Mouse (Mus musculus) forebrain, embryonic 16.5 days (tissue): Measurements from ENCODE around the gene Gm47283. TPM values are rescaled to one million over a fixed set of nuclear protein-coding genes. Genes with fewer than 3 reads are reported as not detected.
"Not testable (repeated sequence)": the region's sequence is repeated elsewhere in the genome, so short reads cannot be mapped to it uniquely, and the experiment has no call there.

Experiments
- ATAC-seq: fragments of 200-750 bp; cut with Nextera tagmentation; 2 replicates; pipeline ENCODE4 v1.8.0; 2017; ENCODE audit warnings: mild to moderate bottlenecking, moderate library complexity
- H3K27ac ChIP-seq: fragments of 300-500 bp; sonication (generic); 2 replicates; pipeline ENCODE4 v1.5.1; 2014; ENCODE audit warnings: low read length, control low read depth
- H3K27me3 ChIP-seq: fragments of 300-500 bp; sonication (generic); replicated peaks from 2 replicates; pipeline ENCODE4 v1.6.1; 2014; ENCODE audit warnings: low read length; ENCODE audit not compliant: control insufficient read depth, insufficient read depth
- H3K36me3 ChIP-seq: fragments of 300-500 bp; sonication (generic); 2 replicates; pipeline ENCODE4 v1.6.1; 2014; ENCODE audit not compliant: control insufficient read depth, insufficient read depth
- H3K4me1 ChIP-seq: fragments of 300-500 bp; sonication (generic); replicated peaks from 2 replicates; pipeline ENCODE4 v1.6.1; 2014; ENCODE audit warnings: low read length; ENCODE audit not compliant: control insufficient read depth, insufficient read depth
- H3K4me2 ChIP-seq: fragments of 300-500 bp; sonication (generic); 2 replicates; pipeline ENCODE4 v1.6.1; 2014; ENCODE audit warnings: mild to moderate bottlenecking, low read length, control low read depth
- H3K4me3 ChIP-seq: fragments of 300-500 bp; sonication (generic); replicated peaks from 2 replicates; pipeline ENCODE4 v1.5.1; 2014; ENCODE audit warnings: mild to moderate bottlenecking, low read length, control low read depth
- H3K9ac ChIP-seq: fragments of 300-500 bp; sonication (generic); replicated peaks from 2 replicates; pipeline ENCODE4 v1.6.1; 2014; ENCODE audit warnings: low read depth, low read length, control low read depth
- H3K9me3 ChIP-seq: fragments of 300-500 bp; sonication (generic); 2 replicates; pipeline ENCODE4 v1.6.1; 2016; ENCODE audit warnings: low read length; ENCODE audit not compliant: control insufficient read depth
- WGBS: fragments of 180-500 bp; shearing (Covaris S2); extraction: QIAGEN DNeasy Blood & Tissue Kit; methylation state at CpG from one replicate; pipeline ENCODE4 v1.1.7; 2014; 5-methylcytosine and 5-hydroxymethylcytosine counted together
- polyA plus RNA-seq: library from polyadenylated mRNA; unstranded; fragments of >200 nt; fragmentation: Nextera tagmentation; extraction: Ambion mirVana; gene quantifications from 2 replicates; pipeline ENCODE4 v1.2.1, GENCODE M21; 2015

Gene Gm47283
- not detected in 2 replicates for polyA plus RNA-seq

- not testable (repeated sequence) for ATAC-seq, H3K4me2 ChIP-seq, H3K4me1 ChIP-seq, H3K4me3 ChIP-seq, H3K27me3 ChIP-seq, H3K27ac ChIP-seq, H3K36me3 ChIP-seq, H3K9me3 ChIP-seq, H3K9ac ChIP-seq
- no CpG with 5 or more reads among the region's 48 CpGs for WGBS
Observed at GRCm38 (mm10) chrY:90784438-90784837, at the start of gene Gm47283. Gm47283 (plus strand) TSS chrY:90784738.

- not testable (repeated sequence) for H3K4me2 ChIP-seq, H3K4me3 ChIP-seq, H3K27me3 ChIP-seq, H3K9ac ChIP-seq, H3K27ac ChIP-seq, H3K4me1 ChIP-seq, ATAC-seq
- peaks cover 15% of the 10 kb centered on the region for H3K9me3 ChIP-seq
- WGBS = 73% methylated on average over 4 of the region's 5 CpGs
- peaks cover 13% of the 10 kb centered on the region for H3K36me3 ChIP-seq
Observed at GRCm38 (mm10) chrY:90735181-90735895, 49.2 kb upstream of the Gm47283 start.

- H3K4me2 ChIP-seq, H3K4me3 ChIP-seq: not testable (repeated sequence)
- 79% methylated on average over 6 of the region's 9 CpGs for WGBS
Observed at GRCm38 (mm10) chrY:90736217-90737000, 48.1 kb upstream of the Gm47283 start.

GRCm38 (mm10) chrY:90737606-90738430 lies 46.7 kb upstream of the Gm47283 start:
- ATAC-seq = no peak
- 70% methylated on average over 3 of the region's 7 CpGs for WGBS
- no peak overlapping the region for H3K4me3 ChIP-seq

More at GRCm38 (mm10) chrY:90736217-90737000, 48.1 kb upstream of the Gm47283 start:
- H3K36me3 ChIP-seq = peaks cover 13% of the 10 kb centered on the region
- H3K27ac ChIP-seq, H3K4me1 ChIP-seq, H3K9ac ChIP-seq, ATAC-seq, H3K27me3 ChIP-seq: not testable (repeated sequence)
- H3K9me3 ChIP-seq = peaks cover 22% of the 10 kb centered on the region

GRCm38 (mm10) chrY:90738431-90738680 lies 46.2 kb upstream of the Gm47283 start:
- Histone ChIP-seq H3K4me1 (no peaks in the 10 kb centered on the region), H3K27me3 (no peaks in the 10 kb centered on the region), H3K9me3 (peaks cover 29% of the 10 kb centered on the region), H3K4me2 (no peak overlapping the region), H3K9ac (no peak overlapping the region), H3K27ac (no peak overlapping the region), H3K4me3 (no peak overlapping the region), H3K36me3 (peaks cover 17% of the 10 kb centered on the region)
- 92% methylated on average over 1 of the region's 1 CpGs for WGBS
- ATAC-seq = no peak

More at GRCm38 (mm10) chrY:90737606-90738430, 46.7 kb upstream of the Gm47283 start:
- no peaks in the 10 kb centered on the region for H3K27me3 ChIP-seq
- no peak overlapping the region for H3K27ac ChIP-seq
- no peak overlapping the region for H3K9ac ChIP-seq
- H3K36me3 ChIP-seq = peaks cover 17% of the 10 kb centered on the region
- H3K9me3 ChIP-seq = peaks cover 29% of the 10 kb centered on the region
- H3K4me2 ChIP-seq = no peak overlapping the region
- no peaks in the 10 kb centered on the region for H3K4me1 ChIP-seq

GRCm38 (mm10) chrY:90738841-90739530 lies 45.6 kb upstream of the Gm47283 start:
- peak; percentile 2; the same call in 1 of the 2 replicates for ATAC-seq
- not testable (repeated sequence) for H3K9ac ChIP-seq, H3K4me2 ChIP-seq, H3K4me1 ChIP-seq, H3K4me3 ChIP-seq, H3K27ac ChIP-seq, H3K27me3 ChIP-seq
- Histone ChIP-seq H3K9me3 (peaks cover 29% of the 10 kb centered on the region), H3K36me3 (peaks cover 17% of the 10 kb centered on the region)
- WGBS = 73% methylated on average over 28 of the region's 28 CpGs

GRCm38 (mm10) chrY:90739531-90740012 lies 45.0 kb upstream of the Gm47283 start:
- H3K9ac ChIP-seq, ATAC-seq, H3K4me1 ChIP-seq, H3K27ac ChIP-seq, H3K4me2 ChIP-seq, H3K27me3 ChIP-seq, H3K4me3 ChIP-seq: not testable (repeated sequence)
- H3K36me3 ChIP-seq = peaks cover 19% of the 10 kb centered on the region
- H3K9me3 ChIP-seq = peaks cover 33% of the 10 kb centered on the region
- WGBS = 53% methylated on average over 11 of the region's 11 CpGs

- no peak overlapping the region for H3K4me3 ChIP-seq
- WGBS = 44% methylated on average over 14 of the region's 14 CpGs
- no peak overlapping the region for H3K27ac ChIP-seq
- H3K9ac ChIP-seq = no peak overlapping the region
- peaks cover 19% of the 10 kb centered on the region for H3K36me3 ChIP-seq
- H3K4me2 ChIP-seq = no peak overlapping the region
- ATAC-seq = no peak
- no peaks in the 10 kb centered on the region for H3K27me3 ChIP-seq
- H3K4me1 ChIP-seq = no peaks in the 10 kb centered on the region
- H3K9me3 ChIP-seq = peaks cover 33% of the 10 kb centered on the region
Observed at GRCm38 (mm10) chrY:90740013-90740561, 44.5 kb upstream of the Gm47283 start.
